Mouse (Mus musculus) midbrain, embryonic 16.5 days (tissue): ENCODE results near the gene Dedd2. TPM values are rescaled to one million over a fixed set of nuclear protein-coding genes. Genes with fewer than 3 reads are reported as not detected.
A peak's percentile ranks its signal among the peaks of the same experiment; 100 is the strongest.

Source experiments
- ATAC-seq: fragments of 200-750 bp; cut with Nextera tagmentation; 2 replicates; pipeline ENCODE4 v1.8.0; 2017; ENCODE audit warnings: moderate TSS enrichment
- H3K27ac ChIP-seq: fragments of 300-500 bp; sonication (generic); 2 replicates; pipeline ENCODE4 v1.5.1; 2014; ENCODE audit warnings: mild to moderate bottlenecking, low read length, mixed read lengths
- H3K27me3 ChIP-seq: fragments of 300-500 bp; sonication (generic); 2 replicates; pipeline ENCODE4 v1.6.1; 2014; ENCODE audit warnings: low read depth, low read length, mixed read lengths; ENCODE audit not compliant: control insufficient read depth, insufficient read depth
- H3K36me3 ChIP-seq: fragments of 300-500 bp; sonication (generic); 2 replicates; pipeline ENCODE4 v1.6.1; 2014; ENCODE audit warnings: mild to moderate bottlenecking, low read length, moderate library complexity, mixed read lengths; ENCODE audit not compliant: control insufficient read depth, insufficient read depth
- H3K4me1 ChIP-seq: fragments of 300-500 bp; sonication (generic); 2 replicates; pipeline ENCODE4 v1.6.1; 2014; ENCODE audit warnings: mild to moderate bottlenecking, low read length, mixed read lengths; ENCODE audit not compliant: control insufficient read depth, insufficient read depth
- H3K4me2 ChIP-seq: fragments of 300-500 bp; sonication (generic); 2 replicates; pipeline ENCODE4 v1.6.1; 2014; ENCODE audit warnings: mild to moderate bottlenecking, low read length, mixed read lengths
- H3K4me3 ChIP-seq: fragments of 300-500 bp; sonication (generic); 2 replicates; pipeline ENCODE4 v1.5.1; 2014; ENCODE audit warnings: low read depth, mild to moderate bottlenecking, low read length, moderate library complexity, mixed read lengths
- H3K9ac ChIP-seq: fragments of 300-500 bp; sonication (generic); 2 replicates; pipeline ENCODE4 v1.6.1; 2014; ENCODE audit warnings: low read depth, low read length, mixed read lengths
- H3K9me3 ChIP-seq: fragments of 300-500 bp; sonication (generic); replicated peaks from 2 replicates; pipeline ENCODE4 v1.6.1; 2014; ENCODE audit warnings: mild to moderate bottlenecking, low read length, mixed read lengths; ENCODE audit not compliant: control insufficient read depth, poor library complexity, severe bottlenecking
- WGBS: fragments of 180-500 bp; shearing (Covaris S2); extraction: QIAGEN DNeasy Blood & Tissue Kit; methylation state at CpG from one replicate; pipeline ENCODE4 v1.1.7; 2014; 5-methylcytosine and 5-hydroxymethylcytosine counted together
- polyA plus RNA-seq: library from polyadenylated mRNA; unstranded; fragments of >200 nt; fragmentation: Nextera tagmentation; extraction: Ambion mirVana; gene quantifications from 2 replicates; pipeline ENCODE4 v1.2.1, GENCODE M21; 2015

Dedd2 gene
- polyA plus RNA-seq, 1 experiment from 2014 or later, result 14.6 TPM

DNA sequence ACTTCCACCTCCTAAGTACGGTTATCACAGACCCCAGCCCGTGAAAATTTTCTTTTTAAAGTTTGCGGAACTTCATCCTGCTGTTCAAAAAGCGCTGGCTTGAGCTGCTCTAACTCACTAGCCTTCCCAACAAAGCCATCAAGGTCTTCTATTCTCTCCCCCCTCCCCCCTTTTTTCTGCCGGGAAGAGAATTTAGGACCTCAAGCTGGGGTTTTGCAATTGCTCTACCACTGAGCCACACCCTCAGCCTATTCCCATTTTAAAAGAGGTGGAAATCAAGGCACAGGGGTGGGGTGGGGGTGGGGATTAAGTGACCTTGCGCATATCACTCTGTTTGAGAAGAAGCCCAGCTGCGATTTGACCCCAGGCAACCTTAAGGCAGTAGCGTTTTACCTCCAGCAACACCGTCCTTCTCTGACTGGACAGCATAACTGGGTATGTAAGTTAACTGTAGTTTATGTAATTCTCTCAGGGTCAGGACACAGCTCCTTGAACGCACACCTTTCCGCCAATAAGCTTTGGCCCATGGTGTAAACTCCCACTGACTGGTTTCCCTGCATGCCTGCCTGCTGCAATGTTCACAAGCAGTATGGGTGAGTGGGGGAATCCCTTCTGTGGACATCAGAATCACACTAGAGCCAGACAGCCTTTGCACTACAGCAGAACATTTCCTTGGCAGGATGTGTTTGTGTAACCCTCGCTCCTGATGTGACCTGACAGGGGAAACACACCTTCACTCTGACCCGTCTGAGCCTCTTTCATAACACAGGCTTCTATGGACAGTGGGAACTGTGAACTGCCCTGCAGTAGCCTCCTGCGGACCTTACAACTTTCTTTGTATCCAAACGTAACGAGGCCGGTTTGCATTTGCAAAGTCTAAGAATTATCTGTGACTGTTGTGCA, 43.8 kb upstream of the Dedd2 start:
- no peaks in the 10 kb centered on the region for H3K36me3 ChIP-seq
- H3K4me3 ChIP-seq, result no peak overlapping the region
- no peaks in the 10 kb centered on the region for H3K27me3 ChIP-seq
- no peak overlapping the region for H3K9ac ChIP-seq
- WGBS, result 26% methylated on average over 17 of the region's 17 CpGs
- H3K4me2 ChIP-seq, result no peak overlapping the region
- no peak for ATAC-seq
- no peak overlapping the region for H3K27ac ChIP-seq
- no peaks in the 10 kb centered on the region for H3K9me3 ChIP-seq
- H3K4me1 ChIP-seq, result peaks cover 10% of the 10 kb centered on the region

DNA sequence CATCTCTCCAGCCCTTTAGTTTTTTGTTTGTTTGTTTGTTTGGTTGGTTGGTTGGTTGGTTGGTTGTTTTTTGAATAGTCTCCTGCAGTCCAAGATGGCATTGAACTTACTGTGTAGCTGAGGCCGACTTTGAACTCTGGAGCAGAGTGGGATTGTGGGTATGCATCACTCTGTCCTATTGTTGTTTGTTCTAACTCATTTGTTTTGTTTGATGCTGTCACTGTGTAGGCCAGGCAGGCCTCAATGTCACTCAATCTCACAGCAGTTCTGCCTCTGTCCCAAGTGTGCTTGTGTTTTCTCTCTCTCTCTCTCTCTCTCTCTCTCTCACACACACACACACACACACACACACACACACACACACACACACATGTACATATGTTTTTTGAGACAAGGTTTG, 41.5 kb upstream of the Dedd2 start:
- ATAC-seq, result no peak
- H3K4me2 ChIP-seq, result no peak overlapping the region
- H3K27me3 ChIP-seq, result no peaks in the 10 kb centered on the region
- H3K4me3 ChIP-seq, result no peak overlapping the region
- no peaks in the 10 kb centered on the region for H3K9me3 ChIP-seq
- peaks cover 2% of the 10 kb centered on the region for H3K4me1 ChIP-seq
- H3K9ac ChIP-seq, result no peak overlapping the region
- H3K27ac ChIP-seq, result no peak overlapping the region
- WGBS, result 78% methylated on average over 1 of the region's 1 CpGs
- no peaks in the 10 kb centered on the region for H3K36me3 ChIP-seq

DNA sequence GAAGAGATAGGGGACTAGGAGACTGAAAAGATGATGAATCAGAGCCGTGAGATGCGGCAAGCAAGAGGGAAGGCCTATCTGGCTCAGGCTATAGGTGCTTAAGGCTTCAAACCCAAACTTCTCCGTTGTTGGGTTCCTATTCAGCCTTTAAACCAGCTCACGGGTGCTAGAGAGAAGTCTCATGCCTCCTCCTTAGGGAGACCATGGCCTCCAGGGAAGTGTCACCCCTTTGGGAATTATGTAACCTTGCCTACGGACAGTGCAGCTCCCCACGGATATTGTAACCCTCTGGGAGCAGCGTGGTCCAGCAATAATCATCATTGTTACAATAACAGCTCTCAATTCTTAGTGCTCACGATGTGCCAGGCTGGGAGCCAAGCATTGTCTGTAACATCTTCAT, 31.4 kb upstream of the Dedd2 start:
- peak overlapping the region; percentile 72 for H3K9ac ChIP-seq
- H3K4me2 ChIP-seq, result peak overlapping the region; percentile 97
- no peaks in the 10 kb centered on the region for H3K9me3 ChIP-seq
- H3K4me3 ChIP-seq, result peak overlapping the region; percentile 76
- H3K4me1 ChIP-seq, result peaks cover 42% of the 10 kb centered on the region
- 12% methylated on average over 8 of the region's 8 CpGs for WGBS
- H3K27me3 ChIP-seq, result no peaks in the 10 kb centered on the region
- H3K36me3 ChIP-seq, result no peaks in the 10 kb centered on the region
- no peak for ATAC-seq
- peak overlapping the region; percentile 70 for H3K27ac ChIP-seq

DNA sequence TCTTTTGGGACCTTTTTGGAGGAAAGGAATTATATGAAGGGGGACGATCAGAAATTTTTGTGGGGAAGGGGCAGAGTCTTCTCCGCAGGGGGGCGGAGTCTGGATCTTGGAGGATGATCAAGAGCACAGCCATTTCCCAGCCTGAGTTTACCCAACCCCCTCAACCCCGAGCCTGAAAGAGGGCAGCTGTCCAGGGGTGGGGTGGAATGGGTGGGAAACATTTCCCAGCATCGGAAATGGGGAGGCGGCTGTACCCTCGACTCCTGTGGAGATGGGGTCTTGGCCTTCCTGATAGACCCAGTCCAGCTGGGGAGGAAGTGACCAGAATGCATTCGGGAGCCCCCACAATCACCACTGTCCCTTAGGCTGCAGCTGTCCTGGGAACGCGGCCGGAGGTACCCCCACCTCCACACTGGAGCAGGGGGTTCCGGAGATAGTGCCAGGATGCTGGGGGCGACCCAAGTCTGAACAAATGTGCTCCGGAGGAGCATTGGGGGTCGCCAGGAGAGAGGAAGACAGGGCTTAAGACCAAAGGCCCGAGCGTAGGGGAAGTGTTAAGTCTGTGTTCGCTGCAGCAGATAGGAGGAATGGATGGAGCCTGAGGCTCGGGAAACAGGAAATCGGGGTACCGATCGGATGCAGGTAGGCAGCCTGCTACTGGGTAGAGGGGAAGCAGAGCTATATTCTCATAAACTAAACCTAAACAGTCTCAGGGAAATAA, 30.8 kb upstream of the Dedd2 start:
- under 1% methylated on average over 22 of the region's 22 CpGs for WGBS
- peak; percentile 13 for ATAC-seq

DNA sequence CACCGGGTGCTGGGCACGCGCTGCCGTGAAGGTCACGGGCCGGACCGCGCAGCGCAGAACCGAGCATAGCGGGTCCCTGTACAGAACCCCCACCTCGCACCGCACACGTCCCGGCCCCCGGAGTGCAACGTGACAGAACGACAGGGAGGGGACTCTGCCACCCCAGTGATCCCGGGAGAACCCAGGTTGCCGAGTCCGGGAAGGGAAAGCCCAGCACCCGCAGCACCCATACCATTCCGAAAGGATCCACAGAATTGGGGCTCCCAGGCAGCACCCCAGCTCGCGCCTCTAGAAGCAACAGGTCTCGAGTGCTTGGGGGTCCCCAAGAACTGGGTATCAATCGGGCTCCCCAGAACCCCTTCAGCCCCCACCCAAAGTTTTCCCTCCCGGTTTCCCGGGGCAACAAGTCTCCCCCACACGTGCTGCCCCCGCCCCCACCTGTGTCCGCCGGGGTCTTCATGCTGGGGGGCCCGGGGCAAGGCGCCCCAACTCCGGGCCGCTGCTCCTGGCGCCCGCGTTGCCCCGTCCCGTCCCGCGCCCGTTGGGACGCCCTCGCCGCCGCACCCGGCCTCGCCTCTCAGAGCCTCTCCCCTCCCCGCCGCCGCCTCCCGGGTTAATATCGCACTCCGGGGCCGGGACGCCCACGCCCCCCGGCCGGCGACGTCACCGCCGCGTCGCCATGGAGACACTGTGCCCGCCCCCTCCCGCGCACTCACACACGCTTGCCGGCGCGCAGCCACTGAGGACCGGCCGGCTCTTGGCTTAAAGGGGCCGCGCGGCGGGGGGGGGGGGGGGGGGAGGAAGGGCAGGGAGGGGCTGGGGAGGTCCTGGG, 29.9 kb upstream of the Dedd2 start, which contains the start of gene Erf:
TSS of gene Erf (minus strand) at position 621 of the 832 bp plus-strand sequence.
- peaks cover 52% of the 10 kb centered on the region for H3K4me1 ChIP-seq
- no peaks in the 10 kb centered on the region for H3K36me3 ChIP-seq
- no peaks in the 10 kb centered on the region for H3K27me3 ChIP-seq
- WGBS, result under 1% methylated on average over 54 of the region's 81 CpGs
- peak within 1 kb of the TSS; percentile 72 for H3K9ac ChIP-seq
- peak within 1 kb of the TSS; percentile 97 for H3K4me2 ChIP-seq
- ATAC-seq, result peak; percentile 81
- H3K9me3 ChIP-seq, result no peaks in the 10 kb centered on the region
- peak within 1 kb of the TSS; percentile 76 for H3K4me3 ChIP-seq
- peak within 1 kb of the TSS; percentile 75 for H3K27ac ChIP-seq

More for the DNA sequence above, 30.8 kb upstream of the Dedd2 start:
- Histone ChIP-seq H3K4me2 (peak overlapping the region; percentile 97), H3K9ac (peak overlapping the region; percentile 72), H3K4me1 (peaks cover 47% of the 10 kb centered on the region), H3K9me3 (no peaks in the 10 kb centered on the region), H3K27me3 (no peaks in the 10 kb centered on the region), H3K36me3 (no peaks in the 10 kb centered on the region), H3K27ac (peak overlapping the region; percentile 70), H3K4me3 (peak overlapping the region; percentile 76)

DNA sequence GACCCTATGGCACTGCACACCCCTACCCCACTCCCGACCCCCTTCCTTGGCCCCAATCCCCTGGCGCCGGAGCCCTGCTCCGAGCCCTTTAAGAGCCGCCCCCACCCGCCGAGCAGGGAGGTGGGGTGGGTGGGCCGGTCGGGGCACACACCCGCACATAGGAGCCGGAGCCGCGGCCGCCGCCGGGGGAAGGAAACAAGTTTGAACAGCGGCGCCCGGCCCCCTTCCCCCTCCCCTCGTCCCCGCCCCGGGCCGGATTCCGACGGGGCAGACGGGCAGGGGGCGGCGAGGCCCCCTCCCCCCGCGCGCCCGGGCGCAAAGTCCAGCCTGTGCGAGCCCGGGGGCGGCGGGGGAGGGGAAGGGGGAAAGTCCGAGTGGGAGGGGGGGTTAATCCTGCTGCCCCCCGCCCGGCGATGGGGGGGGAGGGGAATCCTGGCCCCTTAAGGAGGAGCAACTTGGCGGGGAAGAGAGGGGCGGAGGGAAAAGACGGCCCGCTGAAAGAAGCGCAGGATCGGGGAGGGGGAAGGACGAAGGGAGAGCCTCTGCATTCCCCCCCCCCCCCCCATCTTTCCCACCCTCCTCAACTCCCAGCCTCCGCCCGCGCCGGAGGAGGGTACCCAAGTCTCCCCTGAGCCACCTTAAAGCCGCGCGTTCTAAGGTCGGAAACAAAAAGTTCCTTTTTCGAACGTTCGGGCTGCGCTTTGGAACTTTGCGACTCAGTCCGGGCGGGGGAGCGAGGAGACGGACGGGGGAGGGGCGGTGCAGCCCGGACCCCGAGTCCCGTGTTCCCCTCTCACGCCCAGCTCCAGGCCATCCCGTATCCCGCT, 29.1 kb upstream of the Dedd2 start:
- WGBS, result under 1% methylated on average over 33 of the region's 73 CpGs

DNA sequence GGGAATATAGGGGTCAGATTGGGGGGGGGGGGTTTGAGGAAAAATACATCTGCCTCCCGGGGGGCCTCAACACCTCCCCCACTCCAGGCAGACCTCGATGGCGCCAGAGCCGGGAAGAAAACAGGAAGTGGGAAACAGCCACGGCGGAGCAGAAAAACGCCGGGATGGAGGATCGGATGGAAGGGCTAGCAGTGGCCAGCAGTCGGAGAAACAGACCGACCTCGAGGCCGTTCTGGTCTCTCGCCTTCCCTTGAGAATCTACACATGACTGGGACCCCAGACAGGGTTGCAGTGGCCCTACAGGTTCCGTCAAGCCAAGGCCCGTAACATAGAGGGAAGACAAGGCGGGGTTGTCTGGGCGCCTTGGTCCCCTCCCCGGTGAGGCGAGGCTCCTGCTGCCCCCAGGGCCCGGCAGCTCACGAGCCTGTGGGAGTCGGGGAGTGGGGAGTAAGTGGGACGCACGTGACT, 28.5 kb upstream of the Dedd2 start:
- peak; percentile 5; the same call in 1 of the 2 replicates for ATAC-seq
- H3K4me1 ChIP-seq, result peaks cover 52% of the 10 kb centered on the region
- peak overlapping the region; percentile 75 for H3K27ac ChIP-seq

More for the DNA sequence above, 29.1 kb upstream of the Dedd2 start:
- H3K36me3 ChIP-seq, result no peaks in the 10 kb centered on the region
- H3K4me3 ChIP-seq, result peak overlapping the region; percentile 76
- peak; percentile 14; the same call in 1 of the 2 replicates for ATAC-seq
- peak overlapping the region; percentile 97 for H3K4me2 ChIP-seq
- no peaks in the 10 kb centered on the region for H3K27me3 ChIP-seq
- peak overlapping the region; percentile 75 for H3K27ac ChIP-seq
- H3K9me3 ChIP-seq, result no peaks in the 10 kb centered on the region
- peaks cover 52% of the 10 kb centered on the region for H3K4me1 ChIP-seq
- peak overlapping the region; percentile 72 for H3K9ac ChIP-seq

More for the DNA sequence above, 28.5 kb upstream of the Dedd2 start:
- under 1% methylated on average over 23 of the region's 25 CpGs for WGBS
- H3K4me3 ChIP-seq, result peak overlapping the region; percentile 76
- H3K27me3 ChIP-seq, result no peaks in the 10 kb centered on the region
- H3K4me2 ChIP-seq, result peak overlapping the region; percentile 97
- H3K9me3 ChIP-seq, result no peaks in the 10 kb centered on the region
- peak overlapping the region; percentile 72 for H3K9ac ChIP-seq
- H3K36me3 ChIP-seq, result no peaks in the 10 kb centered on the region
